Mouse (Mus musculus) c-Kit-positive CD71-negative TER-119-negative erythroid progenitor cells, embryonic 14.5 days (primary cell): ENCODE results near the gene Gdi1.

Source experiments
- DNase-seq: peaks from one replicate; pipeline ENCODE4 v3.0.0-alpha.2; 2013; ENCODE audit warnings: low read depth

Gene Gdi1

DNA sequence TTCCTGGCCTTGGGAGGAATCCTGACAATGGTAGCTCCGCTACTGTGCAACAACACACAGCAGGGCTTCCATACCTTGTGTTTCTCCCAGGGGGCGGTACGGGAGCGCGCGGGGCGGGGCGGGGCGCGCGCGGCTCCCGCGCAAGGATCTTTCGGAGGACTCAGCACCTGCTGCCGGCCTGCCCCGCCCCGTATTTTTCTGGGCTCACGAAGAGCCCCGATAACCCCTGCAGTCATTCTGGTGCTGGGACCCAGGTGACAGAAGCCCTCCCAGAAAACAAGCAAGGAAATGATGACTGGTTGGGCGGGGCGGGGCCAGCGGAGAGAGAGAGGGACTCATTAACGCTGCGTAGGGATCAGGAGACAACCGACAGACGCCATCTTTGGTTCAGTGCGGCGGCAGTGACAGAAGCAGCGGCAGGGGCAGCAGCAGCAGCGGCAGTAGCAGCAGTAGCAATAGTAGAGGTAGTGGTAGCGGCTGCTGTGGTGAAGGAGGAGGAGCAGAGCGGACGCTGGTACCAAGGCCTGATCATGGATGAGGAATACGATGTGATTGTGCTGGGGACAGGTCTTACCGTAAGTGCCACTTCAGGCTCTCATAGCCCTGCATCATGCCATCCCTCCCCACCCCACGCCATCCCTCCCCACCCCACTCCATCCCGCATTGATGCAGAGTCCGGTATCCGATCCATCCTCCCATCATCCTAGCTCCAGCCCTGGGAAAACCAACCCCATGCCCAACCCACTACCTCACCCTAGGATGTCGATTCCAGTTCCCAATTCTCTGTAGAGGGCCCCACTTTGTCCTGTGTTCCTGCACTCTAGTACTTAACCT is at the start of gene Gdi1:
Gene Gdi1, plus strand, starts transcription at position 132 of the 834 bp plus-strand sequence.
- DNase-seq, result no peak

DNA sequence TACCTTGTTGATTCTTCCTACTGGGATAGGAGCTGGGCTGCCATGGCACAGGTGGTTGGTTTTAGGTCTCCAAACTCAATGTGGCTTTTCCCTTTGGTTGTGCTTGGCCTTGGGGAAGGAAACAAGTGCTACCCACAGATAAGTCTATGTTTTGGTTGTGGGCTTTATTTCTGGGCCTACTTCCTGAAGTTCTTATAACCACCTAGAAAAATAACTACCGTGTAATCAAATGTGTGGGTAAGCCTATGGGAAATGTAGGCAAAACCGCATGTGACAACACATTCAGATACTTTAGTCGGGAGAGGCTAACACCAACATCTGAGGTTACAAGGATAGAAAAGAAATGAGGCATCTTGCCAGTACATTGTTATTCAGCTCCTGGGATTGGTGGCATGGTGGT is 47.1 kb upstream of the Gdi1 start:
- DNase-seq, result no peak

DNA sequence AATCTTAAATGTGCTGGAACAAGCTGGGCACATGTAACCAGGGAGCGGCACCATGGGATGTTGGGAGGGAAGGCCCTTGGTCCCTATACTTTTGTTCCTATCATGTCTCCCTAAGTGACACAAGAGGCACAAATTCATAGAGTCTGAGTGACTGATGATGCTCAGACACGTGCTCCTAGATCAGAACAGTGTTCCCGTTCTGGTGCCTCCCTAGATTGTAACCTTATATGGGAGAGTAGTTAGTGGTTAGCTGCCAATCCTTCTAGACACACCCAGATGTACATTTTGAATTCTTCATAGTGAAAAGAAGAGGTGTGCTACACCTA is 35.1 kb upstream of the Gdi1 start:
- DNase-seq, result no peak

DNA sequence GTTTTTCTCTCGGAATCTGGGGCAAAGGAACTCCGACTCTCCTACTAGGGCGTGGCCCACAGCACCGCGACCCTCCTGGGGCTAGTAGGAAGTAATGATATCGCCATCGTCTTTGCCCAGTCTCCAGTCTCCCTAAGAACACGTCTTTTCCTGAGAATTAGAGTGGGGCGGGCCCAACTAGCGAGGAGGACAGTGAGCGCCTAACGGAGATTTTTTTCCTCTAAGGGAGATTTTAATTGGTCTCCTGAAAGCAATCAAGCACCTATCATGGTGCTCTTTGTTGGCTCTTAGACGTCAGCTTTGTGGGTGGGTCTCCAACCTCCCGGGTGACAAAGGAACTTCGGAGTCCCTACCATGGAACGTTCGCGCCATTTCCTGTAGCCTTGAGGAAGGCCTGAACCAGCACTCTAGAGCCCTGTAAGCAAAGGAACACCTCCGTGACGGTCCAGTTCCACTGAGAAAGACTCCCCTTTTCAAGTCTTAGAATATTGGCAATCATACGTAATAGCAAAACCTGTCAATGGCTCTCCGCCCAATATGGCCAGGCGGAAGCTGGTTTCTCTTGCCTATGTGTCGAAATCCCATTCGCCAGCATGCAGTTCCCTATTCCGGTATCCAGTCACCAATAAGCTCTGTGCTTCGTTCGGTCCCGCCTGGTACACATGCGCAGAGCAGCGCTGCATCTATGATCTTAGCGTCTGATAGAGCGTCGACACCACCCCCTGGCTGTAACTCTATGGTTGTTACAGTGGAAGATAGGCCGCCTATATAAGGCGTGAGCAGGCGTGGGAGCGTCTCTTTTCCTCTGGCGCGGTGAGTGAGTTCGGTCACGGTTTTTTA is 34.5 kb upstream of the Gdi1 start, which contains the start of gene Rpl10:
Gene Rpl10, plus strand, starts transcription at position 751 of the 840 bp plus-strand sequence.
- peak; percentile 87 for DNase-seq

DNA sequence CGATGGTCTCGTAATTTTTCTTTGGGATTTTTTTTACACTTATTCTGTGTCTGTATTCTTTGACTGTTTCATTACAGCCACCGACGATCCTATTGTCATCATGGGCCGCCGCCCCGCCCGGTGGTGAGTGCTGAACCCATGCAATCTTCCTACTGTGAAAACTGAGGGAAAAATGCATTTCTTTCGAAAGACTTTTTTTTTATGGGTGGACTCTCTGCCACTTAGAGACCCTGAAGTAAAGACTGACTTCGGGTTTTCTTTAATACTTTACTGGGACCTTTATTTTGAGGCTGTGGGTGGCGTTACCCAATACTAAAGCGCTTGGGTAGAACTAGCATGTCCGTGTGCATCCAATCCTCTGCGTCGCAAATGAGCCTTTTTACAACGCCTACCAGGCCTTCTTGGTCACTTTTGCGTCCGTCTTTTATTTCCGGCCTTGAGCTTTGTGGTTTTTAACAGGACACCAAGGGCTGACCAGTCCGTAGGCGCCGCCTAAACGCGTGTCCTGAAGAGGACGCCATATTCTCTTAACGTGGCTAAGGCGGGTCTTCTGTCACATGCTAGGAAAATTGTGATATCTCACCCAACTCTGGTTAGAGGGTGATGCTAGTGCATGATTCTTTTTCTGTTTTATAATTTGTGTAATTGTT is 33.8 kb upstream of the Gdi1 start:
- no peak for DNase-seq

DNA sequence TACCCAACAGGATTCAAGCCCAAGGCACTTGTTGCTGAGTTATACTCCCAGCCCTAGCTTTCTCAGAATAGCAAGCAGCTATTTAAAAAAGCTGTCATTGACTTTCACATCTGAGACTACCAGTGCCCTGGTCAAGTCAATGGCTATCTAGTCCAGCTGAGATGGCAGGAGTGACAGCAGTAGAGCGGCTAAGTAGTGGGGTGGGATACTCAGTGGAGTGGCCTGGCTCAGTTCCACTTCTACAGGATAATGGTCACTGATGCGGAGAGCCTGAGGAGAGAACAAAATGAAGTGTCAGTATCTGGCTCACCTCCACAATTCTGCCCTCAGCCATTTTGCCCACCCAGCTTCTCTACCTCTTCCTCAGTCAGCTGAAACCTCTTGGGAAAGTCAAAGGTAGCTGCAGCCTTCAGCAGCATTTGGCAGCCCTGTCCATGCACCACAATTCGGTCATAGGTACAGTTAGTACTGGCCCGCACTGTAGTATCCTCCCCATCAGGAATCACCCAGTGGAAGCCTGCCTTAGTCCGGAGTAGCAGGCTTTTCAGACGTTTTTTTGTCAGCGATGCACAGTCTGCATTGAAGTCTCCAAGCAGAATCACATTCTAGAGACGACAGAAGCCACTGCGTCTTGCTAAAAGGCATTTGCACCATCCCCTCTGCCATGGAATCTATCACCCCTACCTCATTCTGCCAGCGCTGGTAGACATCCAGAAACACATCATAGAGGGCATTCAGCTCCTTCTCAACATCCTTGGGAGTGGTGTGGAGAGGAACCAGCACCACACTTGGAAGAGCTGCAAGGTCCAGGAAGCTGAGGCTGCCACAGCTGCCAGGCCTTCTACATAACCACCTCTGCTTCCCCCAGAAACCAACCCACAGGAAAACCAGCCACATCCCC is 31.1 kb upstream of the Gdi1 start:
- DNase-seq, result no peak

DNA sequence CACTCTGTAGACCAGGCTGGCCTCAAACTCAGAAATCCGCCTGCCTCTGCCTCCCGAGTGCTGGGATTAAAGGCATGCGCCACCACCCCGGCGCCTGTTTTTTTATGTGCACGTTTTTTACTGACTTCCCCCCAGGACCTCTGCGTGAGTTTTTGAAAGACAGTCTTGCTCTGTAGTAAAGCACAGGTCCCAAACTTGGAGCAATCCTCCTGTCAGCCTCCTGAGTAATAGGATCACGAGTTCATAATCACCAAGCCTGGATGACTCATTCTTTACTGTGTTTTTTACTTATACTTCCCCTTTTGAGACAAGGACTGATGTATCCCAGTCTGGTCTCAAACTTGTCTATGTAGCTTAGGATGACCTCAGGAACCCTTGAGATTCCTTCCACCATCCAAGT is 26.9 kb upstream of the Gdi1 start:
- no peak for DNase-seq

DNA sequence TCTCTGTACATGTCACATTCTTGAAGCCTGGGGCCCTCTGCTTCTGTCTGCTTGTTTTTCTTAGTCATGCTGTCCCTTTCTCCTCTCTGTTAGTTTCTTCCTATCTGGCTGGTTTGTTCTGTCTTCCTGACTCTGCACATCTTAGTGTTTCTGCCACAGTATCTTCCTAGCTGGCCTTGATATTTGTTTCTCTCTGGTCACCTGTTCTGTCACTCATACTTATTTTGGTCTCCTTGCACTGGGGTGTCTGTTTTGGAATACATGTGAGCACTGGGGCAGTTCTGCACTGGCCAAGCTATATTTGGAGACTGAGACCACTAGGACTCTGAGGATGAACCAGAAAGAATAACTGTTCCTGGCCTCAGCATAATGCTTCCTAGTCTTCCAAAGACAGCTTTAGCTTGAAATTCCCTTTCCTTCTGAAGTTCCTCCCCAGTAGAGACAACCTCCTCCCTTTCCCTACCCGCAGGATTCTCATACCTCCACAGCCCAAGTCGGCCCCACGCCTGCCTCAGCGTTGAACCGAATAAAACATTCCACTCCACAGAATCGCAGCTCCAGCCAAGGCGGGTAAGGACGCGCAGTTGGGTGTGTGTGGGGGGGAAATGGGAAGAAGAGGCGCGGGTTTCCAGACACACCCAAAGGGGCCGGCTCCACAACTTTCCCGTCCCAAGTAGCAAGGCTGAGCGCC is 23.6 kb upstream of the Gdi1 start:
- DNase-seq, result no peak

DNA sequence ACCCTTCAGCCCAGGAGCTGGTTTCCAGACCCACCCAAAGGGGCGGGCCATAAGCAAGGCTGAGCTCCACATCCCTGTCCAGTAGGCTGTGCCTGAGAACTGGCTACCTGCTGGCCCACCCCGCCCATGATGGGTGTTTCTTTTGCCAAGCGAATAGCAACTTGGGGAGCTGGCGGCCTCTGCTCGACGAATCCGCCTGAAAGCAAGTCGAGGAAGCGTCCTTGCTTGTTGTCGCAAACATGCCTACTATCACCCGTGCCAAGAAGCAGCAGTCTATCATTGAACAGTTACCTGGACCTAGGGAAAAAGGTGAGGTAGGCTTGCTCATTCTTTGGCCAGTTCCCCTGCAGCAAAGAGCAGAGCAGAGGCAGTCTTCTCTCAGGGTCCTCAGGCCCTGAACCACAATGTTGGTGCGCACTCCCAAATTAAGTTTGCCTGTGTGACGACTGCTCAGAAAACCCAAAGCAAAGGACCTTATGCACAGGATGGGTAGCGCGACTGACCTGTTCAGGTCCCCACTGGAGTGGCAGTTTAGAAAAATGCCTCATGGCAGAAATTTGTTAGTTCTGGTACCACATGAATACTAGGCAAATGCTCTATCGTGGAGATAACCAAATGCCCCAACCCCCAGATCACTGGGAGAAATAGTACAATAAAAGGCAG is 22.9 kb upstream of the Gdi1 start, which contains the start of the genes Taz and Dnase1l1:
Gene Taz, plus strand, starts transcription at position 181 of the 663 bp plus-strand sequence.
Gene Dnase1l1, minus strand, starts transcription at position 606 of the 663 bp plus-strand sequence.
- DNase-seq, result no peak

DNA sequence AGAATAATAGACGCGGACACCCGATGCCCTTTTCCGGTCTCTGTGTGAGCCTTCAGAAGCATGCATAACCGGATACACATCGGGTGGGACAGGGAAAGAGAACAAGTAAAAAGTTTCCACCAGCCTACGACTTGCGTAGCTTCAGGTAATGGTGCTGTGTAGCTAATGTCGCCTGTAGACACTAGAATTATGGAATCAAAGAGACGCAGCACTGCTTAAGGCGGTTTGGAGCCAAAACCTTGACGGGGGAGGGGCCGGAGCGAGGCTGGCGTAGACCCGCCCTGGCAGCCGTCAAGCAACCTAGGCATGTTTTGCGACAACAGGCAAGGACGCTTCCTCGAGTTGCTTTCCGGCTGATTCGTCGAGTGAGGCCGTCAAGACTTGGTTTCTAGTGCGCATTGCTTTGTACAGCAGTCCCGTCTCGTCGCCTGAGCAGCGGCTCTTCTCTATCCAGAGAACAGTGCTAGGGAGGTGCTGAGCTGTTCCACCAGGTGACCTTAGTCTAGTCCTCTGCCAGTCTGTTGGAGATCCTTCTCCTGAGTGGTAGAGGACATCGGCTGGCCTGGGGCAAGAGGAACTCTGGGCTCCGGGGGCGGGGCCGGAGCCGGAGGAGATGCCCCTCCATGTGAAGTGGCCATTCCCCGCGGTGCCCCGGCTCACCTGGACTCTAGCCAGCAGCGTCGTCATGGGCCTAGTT is 22.3 kb upstream of the Gdi1 start:
- no peak for DNase-seq

DNA sequence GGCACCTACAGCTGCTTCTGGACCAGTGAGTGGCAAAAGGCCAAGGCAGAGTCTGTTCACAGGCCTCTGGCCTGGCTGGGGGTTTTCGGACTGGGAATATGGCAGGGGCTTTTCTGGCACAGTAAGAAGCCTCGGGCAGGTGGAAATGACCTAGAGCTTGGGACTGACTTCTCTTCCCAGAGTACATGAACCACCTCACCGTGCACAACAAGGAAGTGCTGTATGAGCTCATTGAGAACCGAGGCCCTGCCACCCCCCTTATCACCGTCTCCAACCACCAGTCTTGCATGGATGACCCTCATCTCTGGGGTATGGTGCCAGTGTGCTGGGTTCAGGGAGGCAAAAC is 21.7 kb upstream of the Gdi1 start:
- DNase-seq, result no peak

DNA sequence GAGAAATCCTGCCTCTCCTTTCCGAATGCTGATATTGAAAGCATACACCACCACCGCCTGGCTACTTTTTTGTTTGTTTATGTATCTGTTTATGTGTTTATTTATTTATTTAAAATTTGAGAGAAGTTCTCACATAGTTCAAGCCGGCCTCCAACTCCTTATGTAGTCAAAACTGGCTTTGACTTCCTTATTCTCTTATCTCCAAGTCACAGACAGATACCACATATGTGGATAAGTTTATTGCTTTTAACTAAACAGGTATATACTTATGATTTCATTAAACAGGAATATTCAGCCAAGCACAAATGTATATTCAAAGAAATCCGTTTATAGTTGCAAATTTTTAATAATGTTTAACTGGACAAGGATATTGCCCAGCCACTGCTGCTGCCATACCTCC is 11.4 kb upstream of the Gdi1 start:
- DNase-seq, result no peak

DNA sequence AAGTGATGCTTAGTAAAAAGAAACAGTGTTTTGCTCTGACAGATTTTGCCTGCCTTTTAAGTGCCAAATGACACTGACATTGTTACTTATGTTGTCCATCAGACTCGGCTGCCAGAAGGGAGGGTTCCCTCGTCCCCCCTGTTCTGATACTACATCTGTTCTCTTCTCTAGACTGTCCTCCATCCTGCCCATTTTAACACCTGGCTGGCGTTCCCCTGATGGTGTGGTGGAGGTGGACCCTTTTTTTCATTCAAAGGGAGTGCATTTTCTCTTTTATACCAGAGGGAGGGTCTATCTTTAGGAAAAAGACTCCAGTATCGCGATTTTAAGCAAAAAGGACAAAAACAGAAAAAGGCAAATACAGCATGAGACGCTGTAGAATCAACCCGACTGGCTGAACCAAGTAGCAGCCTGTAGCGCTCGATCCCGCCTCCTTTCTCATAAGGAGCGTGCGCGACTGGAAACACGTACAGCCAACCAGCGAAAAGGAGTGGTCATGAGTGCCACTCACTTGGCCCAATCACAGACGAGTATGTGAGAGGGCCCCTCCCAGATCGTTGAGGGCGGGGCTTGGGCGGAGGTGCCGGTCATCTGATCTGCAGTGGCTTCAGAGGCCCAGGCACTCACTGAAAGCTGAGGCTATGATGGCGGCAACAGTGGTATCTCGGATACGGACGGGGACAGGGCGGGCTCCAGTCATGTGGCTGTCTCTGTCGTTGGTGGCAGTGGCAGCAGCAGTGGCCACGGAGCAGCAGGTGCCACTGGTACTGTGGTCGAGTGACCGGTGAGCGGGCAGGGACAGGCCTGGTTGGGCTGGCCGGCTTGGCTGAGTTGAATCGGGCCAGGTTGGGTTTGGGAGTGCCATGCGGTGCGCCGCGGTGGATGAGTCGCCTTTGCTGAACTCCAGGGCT is 8.0 kb upstream of the Gdi1 start, which contains the start of gene Atp6ap1:
Gene Atp6ap1, plus strand, starts transcription at position 560 of the 911 bp plus-strand sequence.
- DNase-seq, result peak; percentile 81

DNA sequence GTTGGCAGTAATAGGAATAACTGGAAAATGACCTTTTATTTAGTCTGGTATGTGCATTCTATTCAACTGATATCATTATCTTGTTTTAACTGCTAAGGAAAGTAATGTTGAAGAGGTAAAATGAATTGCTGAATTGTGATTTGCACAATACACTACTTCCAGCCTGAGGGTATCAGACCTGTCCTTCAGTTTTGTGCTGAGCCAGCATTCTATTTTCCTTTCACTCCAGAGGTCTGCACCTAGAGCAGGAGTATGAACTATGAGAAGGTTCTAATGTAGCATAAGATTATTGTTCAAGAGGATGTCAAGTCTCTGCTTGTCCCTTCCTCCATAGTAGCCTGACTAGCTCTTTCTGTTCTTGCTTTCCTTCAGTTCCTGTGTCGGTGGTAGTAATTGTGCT is 6.5 kb upstream of the Gdi1 start:
- DNase-seq, result no peak

DNA sequence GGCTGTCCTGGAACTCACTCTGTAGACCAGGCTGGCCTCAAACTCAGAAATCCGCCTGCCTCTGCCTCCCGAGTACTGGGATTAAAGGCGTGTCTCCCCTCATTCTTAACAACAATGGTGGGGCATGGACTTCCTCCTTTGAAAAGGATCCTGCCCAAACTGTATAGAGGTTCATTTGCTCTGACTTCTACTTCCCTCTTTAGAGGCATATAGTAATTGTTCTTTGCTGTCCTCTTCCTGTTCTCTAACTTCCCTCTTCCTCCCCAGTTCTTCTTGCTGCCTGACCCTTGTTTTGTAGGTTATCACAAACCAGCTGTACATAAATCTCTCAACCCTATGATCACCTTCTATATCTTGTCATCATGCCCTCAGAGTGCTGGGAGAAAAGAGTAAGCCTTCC is 5.1 kb upstream of the Gdi1 start:
- DNase-seq, result no peak

DNA sequence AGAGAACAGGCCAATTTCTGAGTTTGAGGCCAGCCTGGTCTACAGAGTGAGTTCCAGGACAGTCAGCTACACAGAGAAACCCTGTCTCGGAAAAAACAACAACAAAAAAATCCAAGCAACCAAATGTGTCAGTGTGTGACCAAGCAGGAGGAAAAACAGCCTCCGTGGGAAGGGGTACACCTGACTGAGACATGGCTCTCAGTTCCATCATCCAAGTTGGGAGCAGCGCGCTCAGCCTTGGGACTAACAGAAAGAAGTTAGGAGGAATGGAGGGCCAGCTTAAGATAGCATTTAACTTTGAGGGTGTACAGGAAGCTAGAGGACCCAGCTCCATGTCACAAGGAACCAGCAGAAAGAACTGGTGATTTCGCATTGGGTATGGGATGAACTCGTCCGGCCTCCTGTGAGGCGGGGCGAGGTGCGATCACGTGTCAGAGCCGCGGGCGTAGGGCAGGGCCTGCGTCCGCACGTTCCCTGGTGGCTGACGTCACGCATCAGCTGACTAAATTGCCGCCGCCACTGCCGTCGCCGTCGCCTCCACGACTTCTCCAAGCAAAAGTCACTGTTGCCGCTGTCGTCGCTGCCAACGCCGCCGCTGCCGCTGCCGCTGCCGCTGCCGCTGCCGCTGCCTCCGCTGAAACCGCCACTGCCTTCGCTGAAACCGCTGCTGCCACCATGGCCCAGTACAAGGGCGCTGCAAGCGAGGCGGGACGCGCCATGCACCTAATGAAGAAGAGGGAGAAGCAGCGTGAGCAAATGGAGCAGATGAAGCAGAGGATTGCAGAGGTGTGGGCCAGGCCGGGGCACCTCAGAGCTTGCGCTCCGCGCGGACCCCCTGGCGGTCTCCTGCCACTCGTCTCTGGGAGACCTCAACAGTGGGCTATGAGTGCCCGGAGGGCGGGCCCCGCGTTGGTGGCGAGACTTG is 8.0 kb downstream of the Gdi1 start, which contains the start of gene Fam50a:
Gene Fam50a, plus strand, starts transcription at position 494 of the 925 bp plus-strand sequence.
- peak; percentile 59 for DNase-seq

DNA sequence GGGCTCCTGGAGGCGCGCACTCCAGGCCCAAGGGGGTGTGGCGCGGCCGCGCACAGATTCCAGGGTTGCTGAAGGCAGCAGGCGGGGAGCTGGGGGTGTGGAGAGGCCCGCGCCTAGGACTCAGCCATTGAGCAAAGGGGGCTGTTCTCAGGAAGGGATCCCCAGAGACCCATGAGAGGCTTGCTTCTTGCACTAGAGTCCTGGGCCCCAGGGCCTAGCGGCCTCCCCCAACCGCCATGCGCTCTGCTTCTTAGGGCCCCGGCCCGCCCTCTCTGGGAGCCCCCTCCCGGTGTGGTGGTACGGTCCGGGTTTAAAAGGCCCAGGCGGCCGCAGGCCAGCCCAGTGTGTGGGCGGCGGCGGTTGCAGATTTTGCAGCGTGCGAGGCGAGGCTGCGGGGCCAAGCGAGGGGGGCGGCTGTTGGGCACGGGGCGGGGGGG is 23.9 kb downstream of the Gdi1 start, which contains the start of gene Plxna3:
Gene Plxna3, plus strand, starts transcription at position 342 of the 437 bp plus-strand sequence.
- peak; percentile 50 for DNase-seq
